Mouse (Mus musculus) stomach, postnatal 0 days (tissue): ENCODE results near the gene Ash1l. TPM values are rescaled to one million over a fixed set of nuclear protein-coding genes. Genes with fewer than 3 reads are reported as not detected.
"Not testable (repeated sequence)": the region's sequence is repeated elsewhere in the genome, so short reads cannot be mapped to it uniquely, and the experiment has no call there.

Source experiments
- ATAC-seq: fragments of 200-750 bp; cut with Nextera tagmentation; 2 replicates; pipeline ENCODE4 v1.8.0; 2017; ENCODE audit not compliant: low FRiP score, low TSS enrichment
- DNase-seq: peaks from one replicate; pipeline ENCODE4 v3.0.0-alpha.2; 2016; ENCODE audit warnings: low spot score
- H3K27ac ChIP-seq: fragments of 300-500 bp; sonication (generic); replicated peaks from 2 replicates; pipeline ENCODE4 v1.5.1; 2014; ENCODE audit warnings: mild to moderate bottlenecking, control low read depth
- H3K27me3 ChIP-seq: fragments of 300-500 bp; sonication (generic); 2 replicates; pipeline ENCODE4 v1.6.1; 2014; ENCODE audit warnings: low read length; ENCODE audit not compliant: control insufficient read depth, insufficient read depth
- H3K36me3 ChIP-seq: fragments of 300-500 bp; sonication (generic); 2 replicates; pipeline ENCODE4 v1.6.1; 2014; ENCODE audit warnings: low read length, mixed read lengths; ENCODE audit not compliant: control insufficient read depth, insufficient read depth
- H3K4me1 ChIP-seq: fragments of 300-500 bp; sonication (generic); replicated peaks from 2 replicates; pipeline ENCODE4 v1.6.1; 2014; ENCODE audit warnings: antibody characterized with exemption; ENCODE audit not compliant: control insufficient read depth, insufficient read depth
- H3K4me2 ChIP-seq: fragments of 300-500 bp; sonication (generic); replicated peaks from 2 replicates; pipeline ENCODE4 v1.6.1; 2014; ENCODE audit warnings: low read depth, mild to moderate bottlenecking, control low read depth, moderate library complexity
- H3K4me3 ChIP-seq: fragments of 300-500 bp; sonication (generic); 2 replicates; pipeline ENCODE4 v1.5.1; 2014; ENCODE audit warnings: low read depth, low read length, control low read depth
- H3K9ac ChIP-seq: fragments of 300-500 bp; sonication (generic); 2 replicates; pipeline ENCODE4 v1.6.1; 2014; ENCODE audit warnings: mild to moderate bottlenecking, low read length, control low read depth, mixed read lengths
- H3K9me3 ChIP-seq: fragments of 300-500 bp; sonication (generic); 2 replicates; pipeline ENCODE4 v1.6.1; 2016; ENCODE audit warnings: low read length; ENCODE audit not compliant: control insufficient read depth
- CTCF ChIP-seq: IDR thresholded peaks from 2 replicates; pipeline ENCODE4 v1.5.1; 2016; ENCODE audit warnings: antibody characterized with exemption, low read depth, mild to moderate bottlenecking, moderate library complexity
- EP300 ChIP-seq: optimal IDR thresholded peaks from 2 replicates; pipeline ENCODE3; 2016; ENCODE audit warnings: antibody characterized with exemption
- WGBS: fragments of 180-500 bp; shearing (Covaris S2); extraction: QIAGEN DNeasy Blood & Tissue Kit; methylation state at CpG from one replicate; pipeline ENCODE4 v1.1.7; 2014; 5-methylcytosine and 5-hydroxymethylcytosine counted together
- polyA plus RNA-seq: library from polyadenylated mRNA; unstranded; fragments of >200 nt; fragmentation: Nextera tagmentation; extraction: Ambion mirVana; gene quantifications from 2 replicates; pipeline ENCODE4 v1.2.1, GENCODE M21; 2015

The Ash1l gene
- polyA plus RNA-seq, 1 experiment from 2014 or later: 9.2 TPM

DNA sequence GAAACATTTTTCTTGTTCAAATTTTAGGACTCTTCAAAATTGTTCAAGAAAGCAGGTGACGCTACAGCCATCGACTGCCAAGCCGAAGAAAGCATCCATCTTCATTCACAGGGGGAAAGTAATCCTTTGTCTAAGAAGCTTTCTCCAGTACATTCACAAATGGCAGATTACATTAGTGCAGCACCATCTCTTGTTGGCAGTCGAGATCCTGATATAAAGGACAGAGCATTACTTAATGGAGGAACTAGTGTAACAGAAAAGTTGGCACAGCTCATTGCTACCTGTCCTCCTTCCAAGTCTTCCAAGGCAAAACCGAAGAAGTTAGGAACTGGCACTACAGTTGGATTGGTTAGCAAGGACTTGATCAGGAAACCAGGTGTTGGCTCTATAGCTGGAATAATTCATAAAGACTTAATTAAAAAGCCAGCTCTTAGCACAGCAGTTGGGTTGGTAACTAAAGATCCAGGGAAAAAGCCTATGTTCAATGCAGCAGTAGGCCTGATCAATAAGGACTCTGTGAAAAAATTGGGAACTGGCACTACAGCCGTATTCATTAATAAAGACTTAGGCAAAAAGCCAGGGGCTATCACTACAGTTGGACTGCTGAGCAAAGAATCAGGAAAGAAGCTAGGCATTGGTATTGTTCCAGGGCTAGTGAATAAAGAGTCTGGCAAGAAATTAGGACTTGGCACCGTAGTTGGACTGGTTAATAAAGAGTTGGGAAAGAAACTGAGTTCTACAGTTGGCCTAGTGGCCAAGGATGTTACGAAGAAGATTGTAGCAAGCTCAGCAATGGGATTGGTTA is 31.0 kb downstream of the Ash1l start:
- H3K4me1 ChIP-seq: no peaks in the 10 kb centered on the region
- no peaks in the 10 kb centered on the region for H3K9me3 ChIP-seq
- H3K9ac ChIP-seq: no peak overlapping the region
- WGBS: 90% methylated on average over 8 of the region's 8 CpGs
- ATAC-seq (no peak), DNase-seq (no peak)
- no peak overlapping the region for H3K4me2 ChIP-seq
- no peak overlapping the region for H3K27ac ChIP-seq
- H3K4me3 ChIP-seq: no peak overlapping the region
- no peak for TF ChIP-seq EP300
- TF ChIP-seq CTCF: no peak
- peaks cover 15% of the 10 kb centered on the region; the same call in 1 of the 2 replicates for H3K36me3 ChIP-seq
- no peaks in the 10 kb centered on the region for H3K27me3 ChIP-seq

DNA sequence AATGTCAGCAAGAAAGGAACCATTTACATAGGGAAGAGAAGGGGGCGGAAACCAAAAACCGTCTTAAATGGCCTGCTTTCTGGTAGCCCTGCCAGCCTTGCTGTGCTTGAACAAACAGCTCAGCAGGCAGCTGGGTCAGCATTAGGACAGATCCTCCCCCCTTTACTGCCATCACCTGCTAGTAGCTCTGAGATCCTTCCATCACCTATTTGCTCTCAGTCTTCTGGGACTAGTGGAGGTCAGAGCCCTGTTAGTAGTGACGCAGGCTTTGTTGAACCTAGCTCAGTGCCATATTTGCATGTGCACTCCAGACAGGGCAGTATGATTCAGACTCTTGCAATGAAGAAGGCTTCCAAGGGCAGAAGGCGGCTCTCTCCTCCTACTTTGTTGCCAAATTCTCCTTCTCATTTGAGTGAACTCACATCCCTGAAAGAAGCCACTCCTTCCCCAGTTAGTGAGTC is 33.5 kb downstream of the Ash1l start:
- 58% methylated on average over 4 of the region's 4 CpGs for WGBS
- Histone ChIP-seq H3K4me3 (no peak overlapping the region), H3K9ac (no peak overlapping the region), H3K27me3 (no peaks in the 10 kb centered on the region), H3K36me3 (peaks cover 15% of the 10 kb centered on the region; the same call in 1 of the 2 replicates), H3K4me1 (no peaks in the 10 kb centered on the region), H3K9me3 (no peaks in the 10 kb centered on the region), H3K4me2 (no peak overlapping the region), H3K27ac (no peak overlapping the region)
- TF ChIP-seq EP300 (no peak), CTCF (no peak)
- DNase-seq (no peak), ATAC-seq (no peak)

DNA sequence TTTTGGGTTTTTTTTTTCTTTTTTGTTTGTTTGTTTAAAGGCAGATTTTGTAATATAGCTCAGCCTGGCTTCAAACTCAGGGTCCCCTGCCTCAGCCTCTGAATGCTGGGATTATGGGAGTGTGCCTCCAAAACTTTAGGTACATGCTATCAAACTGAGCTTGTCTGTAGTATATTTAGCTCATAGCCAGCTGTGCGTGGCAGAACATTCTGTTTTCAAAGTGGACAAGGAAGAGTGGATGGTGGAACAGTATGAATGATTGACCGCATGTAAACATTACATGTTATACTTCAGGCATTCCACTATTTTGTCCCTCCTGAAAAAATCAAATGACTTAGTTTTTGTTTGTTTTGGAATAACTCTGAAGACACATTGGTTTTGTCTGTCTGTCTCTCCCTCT is 42.4 kb downstream of the Ash1l start:
- no peaks in the 10 kb centered on the region for H3K9me3 ChIP-seq
- TF ChIP-seq CTCF (no peak), EP300 (no peak)
- no peak overlapping the region for H3K9ac ChIP-seq
- ATAC-seq (no peak), DNase-seq (no peak)
- WGBS: 70% methylated on average over 2 of the region's 2 CpGs
- H3K27me3 ChIP-seq: no peaks in the 10 kb centered on the region
- H3K4me3 ChIP-seq: no peak overlapping the region
- H3K4me1 ChIP-seq: no peaks in the 10 kb centered on the region
- H3K27ac ChIP-seq: no peak overlapping the region
- no peak overlapping the region for H3K4me2 ChIP-seq
- no peaks in the 10 kb centered on the region; the same call in 1 of the 2 replicates for H3K36me3 ChIP-seq

DNA sequence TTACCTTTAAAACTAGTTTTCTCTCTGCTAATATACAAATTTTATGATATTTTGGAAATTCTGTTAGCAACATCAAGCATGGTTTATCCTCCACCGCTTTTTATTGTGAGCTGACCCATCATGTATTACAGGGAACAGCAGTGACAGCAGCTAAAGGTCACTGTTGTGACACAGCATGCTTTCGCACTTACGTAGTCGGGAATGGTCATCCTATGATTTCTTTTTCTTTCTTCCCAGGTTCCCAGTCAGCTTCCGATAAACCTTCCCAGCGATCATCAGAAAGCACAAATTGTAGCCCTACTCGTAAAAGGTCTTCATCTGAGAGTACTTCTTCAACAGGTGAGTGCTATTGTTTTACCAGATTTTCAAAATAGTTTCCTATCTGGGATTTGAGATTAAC is 51.1 kb downstream of the Ash1l start:
- ATAC-seq (no peak), DNase-seq (no peak)
- H3K27me3 ChIP-seq: no peaks in the 10 kb centered on the region
- no peak overlapping the region for H3K27ac ChIP-seq
- no peak overlapping the region for H3K4me3 ChIP-seq
- no peaks in the 10 kb centered on the region for H3K9me3 ChIP-seq
- WGBS: 93% methylated on average over 7 of the region's 7 CpGs
- no peak overlapping the region for H3K9ac ChIP-seq
- no peak for TF ChIP-seq CTCF
- TF ChIP-seq EP300: no peak
- H3K36me3 ChIP-seq: peaks cover 8% of the 10 kb centered on the region
- no peak overlapping the region for H3K4me2 ChIP-seq
- no peaks in the 10 kb centered on the region for H3K4me1 ChIP-seq

GRCm38 (mm10) chr3:89030896-89031295 is 80.5 kb downstream of the Ash1l start:
- not testable (repeated sequence) for ATAC-seq, H3K27ac ChIP-seq, H3K4me3 ChIP-seq, H3K4me1 ChIP-seq, DNase-seq, H3K4me2 ChIP-seq, H3K27me3 ChIP-seq, H3K9me3 ChIP-seq, H3K9ac ChIP-seq
- peaks cover 20% of the 10 kb centered on the region; the same call in 1 of the 2 replicates for H3K36me3 ChIP-seq
- TF ChIP-seq CTCF: peak; percentile 58
- 95% methylated on average over 5 of the region's 5 CpGs for WGBS

DNA sequence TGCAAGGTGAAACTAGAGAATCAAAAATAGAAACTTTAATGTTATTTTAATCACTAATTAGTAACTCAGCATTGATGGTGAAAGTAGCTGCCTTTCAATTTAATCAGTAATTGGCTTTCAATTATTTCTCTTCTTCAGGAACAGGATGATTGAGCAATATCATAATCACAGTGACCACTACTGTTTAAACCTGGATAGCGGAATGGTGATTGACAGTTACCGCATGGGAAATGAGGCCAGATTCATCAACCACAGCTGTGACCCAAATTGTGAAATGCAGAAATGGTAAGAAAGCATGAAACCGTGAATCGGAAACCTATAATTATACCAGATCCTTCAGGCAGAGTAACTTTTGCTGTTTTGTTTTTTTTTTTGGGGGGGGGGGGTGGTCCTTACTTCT is 92.9 kb downstream of the Ash1l start:
- Histone ChIP-seq H3K36me3 (peaks cover 35% of the 10 kb centered on the region), H3K27ac (no peak overlapping the region), H3K9ac (no peak overlapping the region), H3K27me3 (no peaks in the 10 kb centered on the region), H3K4me2 (no peak overlapping the region), H3K9me3 (no peaks in the 10 kb centered on the region), H3K4me3 (no peak overlapping the region), H3K4me1 (no peaks in the 10 kb centered on the region)
- 97% methylated on average over 4 of the region's 4 CpGs for WGBS
- TF ChIP-seq CTCF (no peak), EP300 (no peak)
- DNase-seq: no peak
- no peak for ATAC-seq
